Mouse (Mus musculus): ENCODE measurements around the gene Prex1.
A peak's percentile ranks its signal among the peaks of the same experiment; 100 is the strongest.

Gene Prex1

GRCm38 (mm10) chr2:166636867-166637672 lies 76.6 kb downstream of the Prex1 start:
- peak; percentile 31 for ATAC-seq (ENCODE audit: low TSS enrichment)

DNA sequence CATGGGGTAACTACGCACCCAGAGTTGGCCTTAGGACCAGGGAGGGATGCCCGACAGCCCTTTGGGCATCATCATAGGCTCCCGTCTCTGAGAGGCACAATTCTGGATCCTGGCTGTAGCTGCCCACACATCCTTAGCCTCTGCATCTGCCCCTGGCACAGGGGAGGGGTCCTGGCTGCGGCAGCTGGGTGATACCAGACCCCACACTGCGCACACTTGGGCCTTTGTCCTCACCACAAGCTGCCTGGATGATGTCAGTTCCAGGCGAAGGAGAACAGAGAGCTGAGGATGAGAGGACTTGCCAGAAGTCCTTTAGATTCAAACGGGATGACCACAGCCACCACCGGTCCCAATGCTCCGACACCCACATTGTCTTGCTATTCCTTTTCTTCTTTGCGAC lies 78.1 kb downstream of the Prex1 start:
- ATAC-seq (ENCODE audit: low TSS enrichment): no peak

DNA sequence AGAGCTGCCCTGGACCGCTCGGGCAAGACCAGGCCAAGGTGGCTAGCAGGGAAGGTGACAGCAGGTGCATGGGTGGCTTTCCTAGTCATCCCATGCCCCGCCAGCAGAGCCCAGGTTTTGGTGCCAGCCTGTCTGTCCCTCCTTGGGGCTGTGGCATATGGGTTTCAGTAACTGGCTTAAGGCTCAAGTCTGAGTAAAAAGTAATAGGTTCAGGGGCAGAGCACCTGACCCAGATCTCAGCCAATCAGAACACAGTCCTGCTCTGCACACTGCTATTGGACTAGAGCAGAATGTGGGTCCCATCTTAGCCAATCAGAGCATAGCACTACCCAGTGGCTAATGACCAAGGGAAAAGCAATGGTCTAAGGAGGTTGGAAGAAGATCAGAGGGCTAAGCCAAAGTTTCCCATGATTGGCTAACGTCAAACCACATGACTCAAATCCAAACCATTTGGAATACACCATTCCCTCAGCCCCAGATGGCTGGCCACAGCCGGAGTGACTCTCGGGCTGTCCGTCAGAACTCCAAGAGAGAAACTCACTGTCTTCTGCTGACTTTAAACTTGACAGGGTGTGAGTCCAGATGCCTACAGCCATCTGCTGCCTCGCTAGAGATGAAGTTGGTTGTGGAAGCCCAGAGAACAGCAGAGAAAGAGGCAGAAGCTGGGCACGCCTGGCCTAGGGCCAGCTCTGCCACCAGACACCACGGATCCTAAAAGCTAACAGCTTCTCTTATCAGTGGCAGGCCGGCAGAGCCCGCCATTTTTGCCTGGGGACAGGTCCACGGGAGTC lies 80.9 kb downstream of the Prex1 start:
- ATAC-seq (ENCODE audit: low TSS enrichment): peak; percentile 19

DNA sequence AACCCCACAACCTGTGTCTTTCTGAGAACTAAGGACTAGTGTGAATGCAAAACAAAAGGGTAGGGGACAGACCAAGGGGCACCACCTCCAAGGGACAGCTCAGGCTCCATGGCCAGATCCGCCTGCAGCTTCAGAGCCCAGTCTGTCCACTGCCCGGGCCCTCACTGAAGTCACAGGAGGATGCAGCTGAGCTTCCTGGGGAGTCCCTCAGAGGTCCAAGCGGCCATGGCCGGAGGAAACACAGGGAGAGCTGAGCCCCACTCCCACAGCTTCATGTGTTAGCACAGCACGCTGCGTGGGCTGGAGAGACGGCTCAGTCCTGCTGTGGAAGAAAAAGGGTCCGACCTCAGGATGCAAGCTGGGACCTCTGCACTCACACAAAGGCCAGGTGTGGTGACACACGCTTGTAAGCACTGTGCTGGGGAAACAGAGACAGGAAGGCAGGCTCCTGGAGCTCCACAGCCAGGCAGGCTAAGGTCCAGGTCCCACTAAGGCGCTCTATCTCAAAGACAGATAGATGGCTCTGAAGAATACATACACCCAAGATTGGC lies 81.9 kb downstream of the Prex1 start:
- no peak for ATAC-seq (ENCODE audit: low TSS enrichment)

DNA sequence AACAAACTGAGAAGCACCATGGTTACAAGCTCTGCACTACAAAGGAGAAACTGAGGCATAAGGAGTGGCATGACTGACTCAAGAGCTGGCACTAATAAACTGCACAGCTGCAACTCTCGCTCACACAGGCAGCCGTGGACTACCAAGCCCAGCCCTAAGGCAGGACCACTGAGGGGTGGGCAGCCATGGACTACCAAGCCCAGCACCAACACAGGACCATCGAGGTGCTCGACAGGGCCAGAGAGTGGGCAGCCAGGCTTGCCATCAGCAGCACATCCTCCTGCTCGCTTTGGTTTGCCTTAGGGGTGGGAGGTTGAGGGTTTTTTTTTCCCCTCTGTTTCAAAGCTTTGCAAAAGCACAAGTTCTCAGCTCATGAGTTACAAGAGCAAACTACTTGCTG lies 82.4 kb downstream of the Prex1 start:
- ATAC-seq (ENCODE audit: low TSS enrichment): no peak

- ATAC-seq (ENCODE audit: low TSS enrichment): peak; percentile 39
Measured at GRCm38 (mm10) chr2:166629941-166630674, 83.5 kb downstream of the Prex1 start.

DNA sequence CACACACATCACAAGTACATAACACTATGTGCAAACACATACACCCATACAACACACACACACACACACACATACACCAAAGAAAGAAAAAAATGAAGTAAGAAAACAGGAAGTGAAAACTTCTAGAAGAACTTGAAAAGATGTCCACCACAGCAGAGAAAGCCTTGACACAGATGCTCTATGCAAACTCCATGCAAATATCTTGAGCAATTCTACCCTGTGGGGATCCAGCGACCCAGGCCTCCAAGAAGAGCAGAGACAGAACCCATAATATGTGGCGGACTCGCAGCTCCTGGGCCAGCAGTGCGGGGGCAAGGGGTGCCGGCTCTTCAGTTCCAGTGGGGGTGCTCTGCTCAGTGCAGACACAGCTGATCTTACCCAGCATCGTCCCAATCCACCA lies 86.1 kb downstream of the Prex1 start:
- ATAC-seq (ENCODE audit: low TSS enrichment): no peak

- ATAC-seq (ENCODE audit: low TSS enrichment): no peak
Measured at GRCm38 (mm10) chr2:166625219-166625618, 88.4 kb downstream of the Prex1 start.

DNA sequence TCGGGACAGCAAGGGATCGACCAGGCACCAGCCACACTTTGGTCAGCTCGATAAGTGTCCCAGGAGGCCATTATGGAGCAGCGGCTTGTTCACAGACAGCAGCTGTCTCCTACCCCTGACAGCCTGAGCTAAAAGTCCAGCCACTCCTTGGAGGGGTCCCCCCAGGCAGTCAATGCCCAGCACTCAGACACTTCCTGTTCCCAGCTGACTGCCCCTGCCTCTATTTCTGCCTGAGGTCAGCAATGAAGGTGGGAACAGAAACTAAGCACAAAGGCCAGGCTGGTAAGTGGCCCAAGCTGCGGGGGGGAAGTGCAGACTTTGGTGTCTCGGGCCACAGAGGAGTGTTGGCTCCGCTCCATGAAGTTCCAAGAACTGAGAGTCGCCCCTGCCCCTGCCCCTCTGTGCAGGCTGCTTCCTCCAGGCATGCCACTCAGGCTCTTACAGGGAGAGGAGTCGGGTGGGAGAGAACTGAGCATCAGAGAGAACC lies 90.5 kb downstream of the Prex1 start:
- no peak for ATAC-seq (ENCODE audit: low TSS enrichment)

DNA sequence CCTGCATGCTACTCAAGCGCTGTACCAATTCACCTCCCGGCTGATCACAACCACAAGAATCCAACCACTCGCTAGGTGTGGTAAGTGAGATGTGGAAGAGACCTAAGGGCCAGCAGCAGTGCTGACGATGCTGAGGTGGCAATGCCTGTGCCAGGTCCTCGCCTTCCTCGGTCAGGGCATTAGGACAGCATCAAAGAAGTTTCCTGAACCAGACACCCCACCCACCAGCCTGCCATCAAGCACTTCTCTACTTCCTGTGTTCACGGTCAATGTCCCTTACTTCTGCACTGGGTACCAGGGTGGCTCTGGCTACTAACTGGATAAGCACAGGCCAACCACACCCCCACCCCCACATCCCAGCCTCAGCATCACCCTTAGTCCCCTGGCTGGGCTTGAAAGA lies 91.0 kb downstream of the Prex1 start:
- no peak for ATAC-seq (ENCODE audit: low TSS enrichment)

DNA sequence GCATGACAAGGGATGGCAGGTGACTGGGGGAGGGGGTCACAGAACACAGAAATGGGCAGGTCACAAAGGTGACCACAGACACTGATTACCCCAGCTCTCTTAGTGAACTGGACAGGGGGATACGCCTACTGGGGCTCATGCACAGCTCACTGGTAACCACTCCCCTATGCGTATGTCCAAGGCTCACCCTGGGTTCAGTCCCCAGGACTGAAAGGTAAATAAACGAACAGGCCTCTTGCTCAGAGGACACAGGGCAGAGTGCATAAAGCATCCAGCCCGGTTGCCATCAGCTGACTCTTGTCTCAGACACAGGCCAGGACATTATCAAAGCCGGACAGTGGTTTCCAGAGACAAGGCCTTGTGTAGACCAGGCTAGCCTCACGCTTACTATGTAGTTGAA lies 91.6 kb downstream of the Prex1 start:
- no peak for ATAC-seq (ENCODE audit: low TSS enrichment)

DNA sequence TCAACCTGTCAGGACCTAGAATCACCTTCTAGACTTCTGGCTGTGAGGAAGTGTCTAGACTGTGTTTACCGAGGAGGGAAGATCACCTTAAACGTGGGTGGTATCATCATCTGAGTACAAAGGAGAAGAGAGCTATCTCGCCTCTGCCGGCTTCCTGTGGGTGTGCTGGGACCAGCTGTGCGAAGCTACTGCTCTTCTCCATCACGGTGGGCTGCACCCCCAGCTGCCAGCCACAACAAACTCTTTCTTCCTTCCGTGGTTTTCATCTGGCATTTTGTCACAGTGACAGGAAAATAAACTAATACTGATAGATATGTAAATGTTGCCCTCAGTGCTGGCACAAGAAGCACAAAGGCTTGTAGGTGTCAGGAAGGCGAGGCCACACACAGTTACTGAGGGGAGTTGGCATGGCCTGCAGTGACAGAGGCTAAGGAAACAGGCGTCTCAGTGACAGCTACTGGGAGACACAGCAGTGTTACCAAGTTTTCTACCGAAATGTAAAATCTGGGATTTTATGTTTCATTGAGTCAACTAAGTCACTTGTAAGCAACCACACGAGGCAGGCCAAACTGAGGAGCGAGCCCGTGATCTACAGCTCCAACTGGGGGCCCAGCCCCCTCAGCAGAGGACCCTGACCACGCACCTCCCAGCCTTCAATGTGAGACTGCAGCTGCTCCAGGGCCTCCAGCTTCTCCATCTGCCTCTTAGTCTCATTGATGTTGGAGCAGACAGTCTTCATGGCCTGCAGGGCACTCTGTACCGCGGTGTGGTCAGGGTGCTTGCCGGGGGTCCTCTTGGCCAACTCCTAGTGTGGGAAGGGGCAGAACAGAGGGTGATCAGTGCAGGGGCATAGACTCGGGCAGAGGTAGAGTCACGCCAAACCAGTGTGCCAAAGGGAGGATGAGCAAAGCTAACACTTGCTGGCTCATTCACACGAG lies 92.8 kb downstream of the Prex1 start:
- no peak for ATAC-seq (ENCODE audit: low TSS enrichment)

GRCm38 (mm10) chr2:166619906-166620490 lies 93.6 kb downstream of the Prex1 start:
- no peak for ATAC-seq (ENCODE audit: low TSS enrichment)

GRCm38 (mm10) chr2:166619270-166619669 lies 94.4 kb downstream of the Prex1 start:
- no peak for ATAC-seq (ENCODE audit: low TSS enrichment)

DNA sequence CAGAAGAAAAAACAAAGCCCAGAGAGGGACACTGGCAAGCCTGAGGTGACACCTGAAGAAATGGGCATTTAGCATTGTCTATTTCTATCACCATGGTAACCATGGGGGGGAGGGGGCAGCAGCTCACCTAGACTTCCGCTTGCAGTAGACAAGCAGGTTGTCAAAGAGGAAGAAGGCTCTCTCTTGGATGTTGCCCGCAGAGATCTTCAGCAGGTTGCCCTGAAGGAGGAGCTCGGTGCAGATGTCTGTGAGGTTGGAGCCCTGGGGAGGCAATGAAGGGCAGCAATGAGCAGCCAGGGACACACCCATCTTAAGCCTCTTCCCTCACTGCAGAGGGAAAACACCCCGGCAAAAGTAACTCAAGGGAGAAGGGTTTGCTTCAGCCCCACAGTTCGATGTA lies 95.9 kb downstream of the Prex1 start:
- ATAC-seq (ENCODE audit: low TSS enrichment): no peak

GRCm38 (mm10) chr2:166615338-166616075 lies 98.1 kb downstream of the Prex1 start:
- ATAC-seq (ENCODE audit: low TSS enrichment): peak; percentile 28; the same call in 1 of the 2 replicates

DNA sequence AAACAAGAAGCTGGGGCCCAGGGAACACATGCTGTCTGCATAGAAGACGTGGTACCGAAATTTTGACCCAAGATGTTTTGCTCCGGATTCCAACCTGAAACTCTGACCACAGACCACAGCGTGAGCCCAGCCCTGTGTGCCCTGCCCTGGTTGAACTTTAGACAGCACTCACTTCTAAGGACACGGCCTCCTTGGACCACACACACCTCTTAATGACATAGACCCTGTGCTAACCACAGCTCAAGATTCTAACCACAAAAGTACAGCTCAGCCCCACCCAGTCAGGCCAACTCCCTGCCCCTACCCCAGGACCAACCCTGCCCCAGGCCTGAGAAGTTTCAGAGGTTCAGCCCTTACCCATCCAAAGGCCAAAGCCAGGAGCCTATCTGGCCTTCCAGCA lies 103.4 kb downstream of the Prex1 start:
- no peak for ATAC-seq (ENCODE audit: low TSS enrichment)

DNA sequence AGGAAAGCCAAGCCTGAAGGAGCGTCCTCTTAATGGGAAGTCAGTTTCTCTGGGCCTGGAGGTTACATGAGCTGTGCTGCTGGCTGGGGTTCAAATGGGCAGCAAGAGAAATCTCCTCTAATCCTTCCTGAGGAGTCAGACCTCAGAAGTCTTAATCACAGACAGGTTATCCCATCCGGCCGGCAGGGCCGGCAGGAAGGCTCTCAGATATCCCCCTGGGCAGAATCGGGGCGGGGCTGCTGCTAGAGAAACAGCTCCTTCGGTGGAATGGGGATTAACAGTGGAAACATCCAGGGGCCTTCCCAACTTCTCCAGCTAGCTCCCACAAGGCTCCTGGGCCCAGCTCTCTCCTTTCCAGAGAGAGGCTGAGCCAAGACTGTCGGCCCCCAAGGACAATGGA lies 105.1 kb downstream of the Prex1 start:
- ATAC-seq (ENCODE audit: low TSS enrichment): no peak

GRCm38 (mm10) chr2:166606481-166607245 lies 107.0 kb downstream of the Prex1 start:
- no peak for ATAC-seq (ENCODE audit: low TSS enrichment)

Data from frontal cortex, adult (tissue).